Mouse (Mus musculus): Measurements from ENCODE around the gene Il4ra. TPM values are rescaled to one million over a fixed set of nuclear protein-coding genes. Genes with fewer than 3 reads are reported as not detected.

Gene Il4ra
- total and polyA plus RNA-seq, 3 experiments = 18.2 to 27.4 (median 26.4) TPM

GRCm38 (mm10) chr7:125606265-125607164 is 54.6 kb downstream of the Il4ra start (continued):
- TF ChIP-seq USF2 (conservative IDR thresholded peaks at IDR 0.05; ENCODE audit: low read depth, low read length) (no peak), CHD2 (IDR thresholded peaks at IDR 0.05; ENCODE audit: low read length) (peak; percentile 39; the same call in 1 of the 2 replicates), TBP (conservative IDR thresholded peaks at IDR 0.05; ENCODE audit: low read depth, low read length) (0 out of 2 replicates have a peak, but pooled peaks have one; percentile 30), RAD21 (IDR thresholded peaks at IDR 0.05; ENCODE audit: low read depth, low read length) (peak; percentile 26), MAX (IDR thresholded peaks at IDR 0.05; ENCODE audit: low read length) (no peak), MAZ (IDR thresholded peaks at IDR 0.05; ENCODE audit: low read depth, low read length) (peak; percentile 67)

GRCm38 (mm10) chr7:125607384-125608182 is 55.7 kb downstream of the Il4ra start:
- Histone ChIP-seq H3K9ac (ENCODE audit: insufficient read depth, low read depth) (peak overlapping the region; percentile 93), H3K4me2 (ENCODE audit: insufficient read depth, low read depth, poor library complexity, severe bottlenecking) (peak overlapping the region; percentile 92), H3K27me3 (replicated peaks) (no peaks in the 10 kb centered on the region), H3K4me1 (ENCODE audit: control insufficient read depth in 1 of 2, insufficient read depth in 2 of 2) (peaks cover 8 to 46% of the 10 kb centered on the region in 2 experiments), H3K36me3 (replicated peaks in 1 of 2; ENCODE audit: control insufficient read depth in 1 of 2, insufficient read depth in 1 of 2, low read length in 1 of 2) (peaks cover 55 to 71% of the 10 kb centered on the region in 2 experiments), H3K4me3 (replicated peaks in 1 of 3; ENCODE audit: low read depth in 2 of 3, low read length in 2 of 3, poor library complexity in 1 of 3) (peak overlapping the region; percentile 28 to 86 (median 86)), H3K27ac (ENCODE audit: insufficient read depth, low read depth) (peak overlapping the region; percentile 100), H3K9me3 (replicated peaks; ENCODE audit: low read length) (peaks cover 7% of the 10 kb centered on the region), H3K79me2 (replicated peaks; ENCODE audit: control insufficient read depth, extremely low read depth, insufficient read depth, poor library complexity, severe bottlenecking) (peaks cover 85% of the 10 kb centered on the region)
- dilution Hi-C loops (cut with MboI; ENCODE audit: extremely low pct_ligation_motif_present, extremely low pct_unique_long_range_greater_than_20kb, low sequenced_read_pairs) = no loop called here
- DNase-seq (ENCODE audit: extremely low read depth) = peak; percentile 93
- in situ Hi-C loops (cut with MboI; ENCODE audit: low pct_ligation_motif_present, low pct_unique_long_range_greater_than_20kb, low sequenced_read_pairs) = no loop called here
- TF ChIP-seq EP300 (IDR thresholded peaks at IDR 0.05; ENCODE audit: low read length) = peak; percentile 97
- peak; percentile 22 for TF ChIP-seq SMC3 (IDR thresholded peaks at IDR 0.05; ENCODE audit: low read depth, low read length)
- TF ChIP-seq GABPA (IDR thresholded peaks at IDR 0.05; ENCODE audit: insufficient replicate concordance, low read depth, low read length) = no peak
- TF ChIP-seq JUN (IDR thresholded peaks at IDR 0.05; ENCODE audit: insufficient read depth, low read depth, low read length) = peak; percentile 96
- no peak for TF ChIP-seq USF2 (conservative IDR thresholded peaks at IDR 0.05; ENCODE audit: low read depth, low read length)
- TF ChIP-seq RAD21 (IDR thresholded peaks at IDR 0.05; ENCODE audit: low read depth, low read length) = no peak; the same call in none of the 2 replicates
- TF ChIP-seq USF1 (IDR thresholded peaks at IDR 0.05; ENCODE audit: low read depth, low read length) = no peak
- 0 out of 2 replicates have a peak, but pooled peaks have one; percentile 3 for TF ChIP-seq ELF1 (IDR thresholded peaks at IDR 0.05; ENCODE audit: low read depth, low read length)
- no peak for TF ChIP-seq MYC (IDR thresholded peaks at IDR 0.05; ENCODE audit: low read depth, low read length)
- TF ChIP-seq CTCF (conservative IDR thresholded peaks at IDR 0.05 in 1 of 2, IDR thresholded peaks at IDR 0.05 in 1 of 2; ENCODE audit: low read depth in 2 of 2, low read length in 2 of 2) = no peak
- TF ChIP-seq KAT2A (IDR thresholded peaks at IDR 0.05; ENCODE audit: insufficient replicate concordance, low read length) = 0 out of 2 replicates have a peak, but pooled peaks have one; percentile 61
- no peak for TF ChIP-seq MXI1 (IDR thresholded peaks at IDR 0.05; ENCODE audit: low read depth, low read length)
- no peak for TF ChIP-seq SIN3A (IDR thresholded peaks at IDR 0.05; ENCODE audit: low read length)
- TF ChIP-seq ETS1 (conservative IDR thresholded peaks at IDR 0.05; ENCODE audit: low read depth, low read length) = peak; percentile 94
- TF ChIP-seq NRF1 (IDR thresholded peaks at IDR 0.05; ENCODE audit: low read depth, low read length) = 0 out of 2 replicates have a peak, but pooled peaks have one; percentile 16
- TF ChIP-seq MAX (IDR thresholded peaks at IDR 0.05; ENCODE audit: low read length) = no peak; the same call in 1 of the 2 replicates
- peak; percentile 97 for TF ChIP-seq JUND (conservative IDR thresholded peaks at IDR 0.05; ENCODE audit: low read depth, low read length)
- no peak for TF ChIP-seq NELFE (IDR thresholded peaks at IDR 0.05; ENCODE audit: low read depth, low read length)
- TF ChIP-seq IRF4 (IDR thresholded peaks at IDR 0.05; ENCODE audit: low read depth, low read length) = peak; percentile 89
- TF ChIP-seq ZMIZ1 (IDR thresholded peaks at IDR 0.05; ENCODE audit: low read depth, low read length) = no peak
- TF ChIP-seq UBTF (IDR thresholded peaks at IDR 0.05; ENCODE audit: low read depth, low read length) = no peak
- no peak; the same call in 1 of the 2 replicates for TF ChIP-seq POLR2A (IDR thresholded peaks at IDR 0.05; ENCODE audit: low read depth, low read length)
- TF ChIP-seq MEF2A (IDR thresholded peaks at IDR 0.05; ENCODE audit: borderline replicate concordance, low read depth, low read length) = peak; percentile 91
- TF ChIP-seq TCF12 (IDR thresholded peaks at IDR 0.05; ENCODE audit: low read depth, low read length) = peak; percentile 90
- TF ChIP-seq CHD1 (IDR thresholded peaks at IDR 0.05; ENCODE audit: low read depth, low read length) = no peak; the same call in 1 of the 2 replicates
- TF ChIP-seq MAZ (IDR thresholded peaks at IDR 0.05; ENCODE audit: low read depth, low read length) = peak; percentile 74; the same call in 1 of the 2 replicates
- TF ChIP-seq E2F4 (IDR thresholded peaks at IDR 0.05; ENCODE audit: insufficient replicate concordance, low read depth, low read length) = no peak
- peak; percentile 94; the same call in 1 of the 2 replicates for TF ChIP-seq RCOR1 (conservative IDR thresholded peaks at IDR 0.05; ENCODE audit: low read depth, low read length)
- TF ChIP-seq ZNF384 (IDR thresholded peaks at IDR 0.05; ENCODE audit: low read depth, low read length) = no peak
- TF ChIP-seq PAX5 (IDR thresholded peaks at IDR 0.05; ENCODE audit: low read length) = no peak
